Mouse (Mus musculus) heart, postnatal 0 days (tissue): Measurements from ENCODE around the gene Snx29.

ENCODE experiments used
- CTCF ChIP-seq: IDR thresholded peaks from 2 replicates; pipeline ENCODE4 v1.5.1; 2016; ENCODE audit warnings: antibody characterized with exemption, control low read depth, low read depth
- EP300 ChIP-seq: IDR thresholded peaks from 2 replicates; pipeline ENCODE4 v1.6.1; 2016; ENCODE audit warnings: antibody characterized with exemption, low read depth

DNA sequence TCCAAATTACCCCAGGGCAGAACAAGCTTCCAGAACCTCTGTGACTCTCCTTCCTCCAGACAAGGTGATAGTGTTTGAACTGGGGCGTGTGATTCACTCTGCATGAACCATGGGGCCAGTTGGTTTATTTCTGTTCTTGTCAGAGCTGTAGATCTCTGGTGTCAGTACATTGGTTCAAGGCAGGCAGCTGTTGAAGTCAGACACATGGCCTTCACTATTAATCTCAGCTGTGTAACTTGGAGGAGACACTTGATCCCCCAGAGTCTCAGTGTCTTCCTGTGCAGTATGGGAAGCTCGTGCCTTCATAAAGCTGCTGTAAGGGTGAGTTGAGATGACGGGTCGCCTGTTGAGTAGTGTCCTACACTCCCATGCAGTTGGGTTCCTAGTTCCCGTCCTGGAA lies 407.1 kb downstream of the Snx29 start:
- TF ChIP-seq CTCF: no peak
- no peak for TF ChIP-seq EP300
